Mouse (Mus musculus): ENCODE measurements at regions not wholly inside any gene's neighbourhood (a gene's known extent, or its start where the extent isn't known, plus 50 kb on each side); places are given as distances from the start of the nearest gene placed in this dataset.
"Not testable (repeated sequence)": the region's sequence is repeated elsewhere in the genome, so short reads cannot be mapped to it uniquely, and the experiment has no call there.

GRCm38 (mm10) chr12:61989471-61989870 is 466.5 kb downstream of the Lrfn5 start:
- no peak for DNase-seq (ENCODE audit: low read depth)

GRCm38 (mm10) chr12:61993858-61994257 is 470.9 kb downstream of the Lrfn5 start:
- DNase-seq (ENCODE audit: low read depth) = not testable (repeated sequence)

DNA sequence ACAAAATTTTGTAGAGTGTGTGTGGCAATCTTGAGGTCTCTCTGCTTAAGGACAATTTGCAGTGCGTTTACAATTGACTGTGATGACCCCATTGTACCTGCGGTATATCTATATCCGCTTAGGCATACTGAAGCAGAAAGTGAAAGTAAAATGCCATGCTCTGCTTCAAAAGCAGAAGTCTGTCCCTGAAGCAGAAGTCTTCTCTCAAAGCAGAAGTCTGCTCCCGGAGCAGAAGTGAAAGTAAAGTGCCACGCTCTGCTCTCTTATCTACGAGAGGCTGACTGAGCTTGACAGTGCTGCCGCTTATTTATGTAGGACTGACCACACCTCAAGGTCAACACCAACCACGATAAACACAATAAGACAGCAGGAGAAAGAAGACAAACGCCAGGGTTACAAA is 471.3 kb downstream of the Lrfn5 start:
- DNase-seq (ENCODE audit: low read depth) = peak; percentile 2

- DNase-seq (ENCODE audit: low read depth) = no peak
These were observed 490.4 kb downstream of the Lrfn5 start for GRCm38 (mm10) chr12:62013351-62013750.

DNA sequence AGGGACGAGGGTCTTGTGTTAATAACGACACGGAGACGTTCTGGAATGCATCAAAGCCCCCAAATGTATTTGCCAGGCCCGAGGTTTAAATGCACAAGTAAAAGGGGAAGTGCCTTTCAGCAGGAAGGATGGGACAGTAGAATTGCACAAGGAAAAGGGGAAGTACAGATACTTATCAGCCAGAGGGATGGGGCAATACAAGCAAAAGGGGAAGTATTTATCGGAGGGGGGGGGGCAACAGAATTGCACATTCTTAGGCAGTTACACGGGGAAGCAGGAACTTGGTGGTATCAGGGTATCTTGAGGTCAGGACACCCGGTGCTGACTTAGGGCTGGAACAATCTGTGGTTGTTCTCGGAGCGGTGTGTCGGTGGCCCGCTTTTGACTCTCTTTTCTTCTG is 494.7 kb downstream of the Lrfn5 start:
- not testable (repeated sequence) for DNase-seq (ENCODE audit: low read depth)

Measured in induced T-regulatory cell, adult 2 months (primary cell).